Mouse (Mus musculus): ENCODE data around the gene Tpcn2.

Gene Tpcn2

GRCm38 (mm10) chr7:145154066-145154465 lies 129.7 kb downstream of the Tpcn2 start:
- DNase-seq (ENCODE audit: low spot score in 2 of 2) = no peak

GRCm38 (mm10) chr7:145151845-145152244 lies 132.0 kb downstream of the Tpcn2 start:
- DNase-seq (ENCODE audit: low spot score in 2 of 2) = no peak

- DNase-seq (ENCODE audit: low spot score in 2 of 2) = no peak
Observed at GRCm38 (mm10) chr7:145148902-145149301, 134.9 kb downstream of the Tpcn2 start.

GRCm38 (mm10) chr7:145147973-145148698 lies 135.7 kb downstream of the Tpcn2 start:
- DNase-seq (ENCODE audit: low spot score in 2 of 2) = no peak

- no peak for DNase-seq (ENCODE audit: low spot score in 2 of 2)
Observed at GRCm38 (mm10) chr7:145146252-145146930, 137.4 kb downstream of the Tpcn2 start.

- no peak for DNase-seq (ENCODE audit: low spot score in 2 of 2)
Observed at GRCm38 (mm10) chr7:145143502-145144070, 140.2 kb downstream of the Tpcn2 start.

- DNase-seq (ENCODE audit: low spot score in 2 of 2) = no peak
Observed at GRCm38 (mm10) chr7:145140656-145141055, 143.2 kb downstream of the Tpcn2 start.

- no peak for DNase-seq (ENCODE audit: low spot score in 2 of 2)
Observed at GRCm38 (mm10) chr7:145139576-145139975, 144.2 kb downstream of the Tpcn2 start.

- DNase-seq (ENCODE audit: low spot score in 2 of 2) = no peak
Observed at GRCm38 (mm10) chr7:145139100-145139499, 144.7 kb downstream of the Tpcn2 start.

- DNase-seq (ENCODE audit: low spot score in 2 of 2) = no peak
Observed at GRCm38 (mm10) chr7:145137871-145138270, 145.9 kb downstream of the Tpcn2 start.

- no peak for DNase-seq (ENCODE audit: low spot score in 2 of 2)
Observed at GRCm38 (mm10) chr7:145136831-145137230, 147.0 kb downstream of the Tpcn2 start.

Data from spleen, postnatal 14 days (tissue).